Mouse (Mus musculus) heart, embryonic 11.5 days (tissue): Measurements from ENCODE around the gene Dnmt3a. TPM values are rescaled to one million over a fixed set of nuclear protein-coding genes. Genes with fewer than 3 reads are reported as not detected.
"Not testable (repeated sequence)": the region's sequence is repeated elsewhere in the genome, so short reads cannot be mapped to it uniquely, and the experiment has no call there.

Experiments used
- ATAC-seq: fragments of 200-750 bp; cut with Nextera tagmentation; replicated peaks from 2 replicates; pipeline ENCODE4 v1.8.0; 2017; ENCODE audit warnings: moderate library complexity; ENCODE audit not compliant: insufficient number of reproducible peaks, low FRiP score, low TSS enrichment
- H3K27ac ChIP-seq: fragments of 300-500 bp; sonication (generic); 2 replicates; pipeline ENCODE4 v1.5.1; 2014; ENCODE audit warnings: mild to moderate bottlenecking, low read depth, low read length
- H3K27me3 ChIP-seq: fragments of 300-500 bp; sonication (generic); 2 replicates; pipeline ENCODE4 v1.6.1; 2014; ENCODE audit warnings: mild to moderate bottlenecking, low read length, mixed read lengths; ENCODE audit not compliant: control insufficient read depth, insufficient read depth
- H3K36me3 ChIP-seq: fragments of 300-500 bp; sonication (generic); 2 replicates; pipeline ENCODE4 v1.6.1; 2014; ENCODE audit warnings: mild to moderate bottlenecking, low read length, moderate library complexity, mixed read lengths; ENCODE audit not compliant: control insufficient read depth, insufficient read depth
- H3K4me1 ChIP-seq: fragments of 300-500 bp; sonication (generic); 2 replicates; pipeline ENCODE4 v1.6.1; 2014; ENCODE audit warnings: low read length; ENCODE audit not compliant: control insufficient read depth, insufficient read depth
- H3K4me2 ChIP-seq: fragments of 300-500 bp; sonication (generic); 2 replicates; pipeline ENCODE4 v1.6.1; 2014; ENCODE audit warnings: mild to moderate bottlenecking, moderate library complexity
- H3K4me3 ChIP-seq: fragments of 300-500 bp; sonication (generic); 2 replicates; pipeline ENCODE4 v1.5.1; 2014; ENCODE audit warnings: low read depth, low read length
- H3K9ac ChIP-seq: fragments of 300-500 bp; sonication (generic); 2 replicates; pipeline ENCODE4 v1.6.1; 2014; ENCODE audit warnings: mild to moderate bottlenecking, low read depth, low read length, moderate library complexity
- H3K9me3 ChIP-seq: fragments of 300-500 bp; sonication (generic); replicated peaks from 2 replicates; pipeline ENCODE4 v1.6.1; 2016; ENCODE audit warnings: low read length; ENCODE audit not compliant: control insufficient read depth
- WGBS: fragments of 180-500 bp; shearing (Covaris S2); extraction: QIAGEN DNeasy Blood & Tissue Kit; methylation state at CpG from one replicate; pipeline ENCODE4 v1.1.7; 2014; ENCODE audit not compliant: insufficient replicate concordance; 5-methylcytosine and 5-hydroxymethylcytosine counted together
- polyA plus RNA-seq: library from polyadenylated mRNA; unstranded; fragments of >200 nt; fragmentation: Nextera tagmentation; extraction: Ambion mirVana; gene quantifications from 2 replicates; pipeline ENCODE4 v1.2.1, GENCODE M21; 2014

Gene Dnmt3a
- polyA plus RNA-seq, 1 experiment from 2014 or later, result 55.1 TPM

- H3K9me3 ChIP-seq, result no peaks in the 10 kb centered on the region
- 0 out of 2 replicates have a peak, but pooled peaks have one; percentile 26 for ATAC-seq
- no peaks in the 10 kb centered on the region for H3K27me3 ChIP-seq
- H3K4me2 ChIP-seq, result 0 out of 2 replicates have a peak overlapping the region, but pooled peaks have one; percentile 4
- H3K4me3 ChIP-seq, result no peak overlapping the region
- no peaks in the 10 kb centered on the region for H3K36me3 ChIP-seq
- no peak overlapping the region; the same call in 1 of the 2 replicates for H3K9ac ChIP-seq
- peaks cover 13% of the 10 kb centered on the region; the same call in 1 of the 2 replicates for H3K4me1 ChIP-seq
- H3K27ac ChIP-seq, result no peak overlapping the region
- WGBS, result 19% methylated on average over 14 of the region's 14 CpGs
Observed at GRCm38 (mm10) chr12:3917668-3918341, 112.0 kb downstream of the Dnmt3a start.

GRCm38 (mm10) chr12:3918577-3918976 lies 112.8 kb downstream of the Dnmt3a start:
- Histone ChIP-seq H3K4me1 (peaks cover 13% of the 10 kb centered on the region; the same call in 1 of the 2 replicates), H3K27ac (no peak overlapping the region), H3K4me2 (no peak overlapping the region), H3K36me3 (no peaks in the 10 kb centered on the region), H3K4me3 (no peak overlapping the region), H3K9me3 (no peaks in the 10 kb centered on the region), H3K27me3 (no peaks in the 10 kb centered on the region), H3K9ac (no peak overlapping the region)
- no peak for ATAC-seq
- WGBS, result 55% methylated on average over 3 of the region's 3 CpGs

GRCm38 (mm10) chr12:3919423-3919822 lies 113.6 kb downstream of the Dnmt3a start:
- WGBS, result 73% methylated on average over 3 of the region's 3 CpGs
- no peak for ATAC-seq
- Histone ChIP-seq H3K4me2 (no peak overlapping the region), H3K4me1 (peaks cover 13% of the 10 kb centered on the region; the same call in 1 of the 2 replicates), H3K4me3 (no peak overlapping the region), H3K9ac (no peak overlapping the region), H3K9me3 (no peaks in the 10 kb centered on the region), H3K27me3 (no peaks in the 10 kb centered on the region), H3K36me3 (no peaks in the 10 kb centered on the region), H3K27ac (no peak overlapping the region)

GRCm38 (mm10) chr12:3926127-3926526 lies 120.3 kb downstream of the Dnmt3a start:
- Histone ChIP-seq H3K4me1 (0 out of 2 replicates have a peak, but pooled peaks cover 4% of the 10 kb centered on the region), H3K27me3 (no peaks in the 10 kb centered on the region), H3K4me2 (no peak overlapping the region), H3K36me3 (no peaks in the 10 kb centered on the region), H3K27ac (no peak overlapping the region), H3K9me3 (no peaks in the 10 kb centered on the region), H3K9ac (no peak overlapping the region), H3K4me3 (no peak overlapping the region)
- WGBS, result 0% methylated on average over 1 of the region's 1 CpGs
- ATAC-seq, result no peak

GRCm38 (mm10) chr12:3928841-3929240 lies 123.0 kb downstream of the Dnmt3a start:
- H3K4me2 ChIP-seq, result no peak overlapping the region
- ATAC-seq, result no peak
- H3K27ac ChIP-seq, result no peak overlapping the region
- H3K27me3 ChIP-seq, result no peaks in the 10 kb centered on the region
- no peaks in the 10 kb centered on the region for H3K9me3 ChIP-seq
- no peaks in the 10 kb centered on the region for H3K36me3 ChIP-seq
- H3K4me1 ChIP-seq, result no peaks in the 10 kb centered on the region
- 38% methylated on average over 3 of the region's 3 CpGs for WGBS
- H3K9ac ChIP-seq, result no peak overlapping the region
- H3K4me3 ChIP-seq, result no peak overlapping the region

GRCm38 (mm10) chr12:3930090-3930865 lies 124.5 kb downstream of the Dnmt3a start:
- H3K4me1 ChIP-seq, H3K9me3 ChIP-seq, H3K4me3 ChIP-seq, H3K27me3 ChIP-seq, H3K9ac ChIP-seq, H3K4me2 ChIP-seq, H3K36me3 ChIP-seq, ATAC-seq, H3K27ac ChIP-seq: not testable (repeated sequence)
- WGBS, result 88% methylated on average over 32 of the region's 47 CpGs

GRCm38 (mm10) chr12:3942026-3942425 lies 136.2 kb downstream of the Dnmt3a start:
- 42% methylated on average over 11 of the region's 11 CpGs for WGBS
- no peak overlapping the region for H3K9ac ChIP-seq
- H3K27me3 ChIP-seq, result 0 out of 2 replicates have a peak, but pooled peaks cover 4% of the 10 kb centered on the region
- H3K36me3 ChIP-seq, result no peaks in the 10 kb centered on the region
- no peak for ATAC-seq
- no peaks in the 10 kb centered on the region for H3K4me1 ChIP-seq
- no peak overlapping the region for H3K4me3 ChIP-seq
- no peak overlapping the region for H3K4me2 ChIP-seq
- H3K27ac ChIP-seq, result no peak overlapping the region
- no peaks in the 10 kb centered on the region for H3K9me3 ChIP-seq

- no peak overlapping the region for H3K4me2 ChIP-seq
- no peaks in the 10 kb centered on the region for H3K9me3 ChIP-seq
- H3K4me1 ChIP-seq, result no peaks in the 10 kb centered on the region
- H3K4me3 ChIP-seq, result no peak overlapping the region
- H3K27me3 ChIP-seq, result 0 out of 2 replicates have a peak, but pooled peaks cover 4% of the 10 kb centered on the region
- H3K27ac ChIP-seq, result no peak overlapping the region
- 55% methylated on average over 4 of the region's 4 CpGs for WGBS
- H3K9ac ChIP-seq, result no peak overlapping the region
- H3K36me3 ChIP-seq, result no peaks in the 10 kb centered on the region
- ATAC-seq, result no peak
Observed at GRCm38 (mm10) chr12:3944454-3945073, 138.8 kb downstream of the Dnmt3a start.
